Comparison of ENCODE assay signal across 9 mouse cellular contexts in the genomic region with DNA sequence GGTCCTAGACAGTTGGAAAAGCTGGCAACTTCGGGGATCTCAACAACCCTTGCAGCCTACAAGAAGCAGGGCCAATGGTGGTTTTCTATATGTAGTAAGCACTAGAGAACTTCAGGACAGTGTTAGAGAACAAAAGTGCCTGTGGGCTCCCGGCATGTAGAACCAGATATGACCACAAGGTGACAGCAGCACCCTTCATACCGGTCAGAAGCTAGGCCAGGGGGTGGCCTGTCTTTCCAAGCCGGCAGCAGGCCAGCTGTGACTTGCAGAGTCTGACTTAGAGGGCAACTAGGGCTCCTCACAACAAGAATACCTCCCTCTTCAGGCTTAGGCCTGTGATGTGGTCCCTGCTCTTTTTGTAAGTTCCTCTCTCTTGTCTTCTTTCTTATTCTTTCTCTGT. TPM values are rescaled to one million over a fixed set of nuclear protein-coding genes. Genes with fewer than 3 reads are reported as not detected.
DNase-seq lines count a peak whose midpoint lies in the region; ATAC-seq and TF ChIP-seq lines count a peak whose summit lies in the region.
"Had no signal": no experiment of that assay in that cellular context is flagged by ENCODE, and none has a peak within 500 bp of the region (broad histone marks: within the 10 kb centered on the region; RNA-seq: fewer than 3 reads in every experiment).

No protein-coding gene starts in this region.

- 3% methylated on average over 4 of the region's 4 CpGs for WGBS in heart, embryonic 10.5 days
- WGBS in kidney, embryonic 14.5 days = 6% methylated on average over 4 of the region's 4 CpGs
- WGBS in limb, embryonic 13.5 days = 5% methylated on average over 4 of the region's 4 CpGs
- 5% methylated on average over 4 of the region's 4 CpGs for WGBS in neural tube, embryonic 13.5 days

- dilution Hi-C loops in CH12.LX (cut with MboI; ENCODE audit: extremely low pct_ligation_motif_present, extremely low pct_unique_long_range_greater_than_20kb, low sequenced_read_pairs) = no loop called here

- no peak for TF ChIP-seq EP300 in CH12.LX (IDR thresholded peaks at IDR 0.05; ENCODE audit: low read length)

- no peak overlapping the region for H3K4me2 ChIP-seq in CH12.LX (ENCODE audit: insufficient read depth, low read depth, poor library complexity, severe bottlenecking)
- no peak overlapping the region for H3K4me2 ChIP-seq in kidney, embryonic 14.5 days (replicated peaks; ENCODE audit: low read depth, low read length)
- no peak overlapping the region for H3K4me2 ChIP-seq in limb, embryonic 13.5 days (replicated peaks)
- peak overlapping the region; percentile 28; the same call in 1 of the 2 replicates for H3K4me2 ChIP-seq in neural tube, embryonic 13.5 days
- H3K4me2 ChIP-seq: heart, embryonic 13.5 days had no signal

- H3K9ac ChIP-seq in CH12.LX (ENCODE audit: insufficient read depth, low read depth) = no peak overlapping the region
- H3K9ac ChIP-seq in kidney, embryonic 14.5 days (ENCODE audit: low read depth, low read length) = no peak overlapping the region
- H3K9ac ChIP-seq in limb, embryonic 13.5 days = no peak overlapping the region
- H3K9ac ChIP-seq in neural tube, embryonic 13.5 days = peak overlapping the region; percentile 60
- H3K9ac ChIP-seq: heart, embryonic 13.5 days had no signal

- H3K36me3 ChIP-seq in CH12.LX (replicated peaks in 1 of 2; ENCODE audit: control insufficient read depth in 1 of 2, insufficient read depth in 1 of 2, low read length in 1 of 2) = no peaks in the 10 kb centered on the region
- H3K36me3 ChIP-seq in heart, embryonic 10.5 days = no peaks in the 10 kb centered on the region
- H3K36me3 ChIP-seq in kidney, embryonic 14.5 days (ENCODE audit: control insufficient read depth, insufficient read depth, low read length) = no peaks in the 10 kb centered on the region
- no peaks in the 10 kb centered on the region for H3K36me3 ChIP-seq in limb, embryonic 13.5 days
- H3K36me3 ChIP-seq in neural tube, embryonic 13.5 days = no peaks in the 10 kb centered on the region
- H3K36me3 ChIP-seq: heart, embryonic 13.5 days had no signal

- no peak for TF ChIP-seq POLR2A in CH12.LX (IDR thresholded peaks at IDR 0.05; ENCODE audit: low read depth, low read length)
- no peak for TF ChIP-seq POLR2A in embryonic fibroblast, embryonic 13.5 days (IDR thresholded peaks at IDR 0.05; ENCODE audit: low read depth, low read length)

- in situ Hi-C loops in CH12.LX (cut with MboI; ENCODE audit: low pct_ligation_motif_present, low pct_unique_long_range_greater_than_20kb, low sequenced_read_pairs) = loop anchor here (5.0 kb wide), 2 partner anchors 136 to 144 kb away; no protein-coding TSS in a partner anchor

- peak; percentile 85 for ATAC-seq in kidney, embryonic 14.5 days (ENCODE audit: low FRiP score, low TSS enrichment)
- peak; percentile 83 for ATAC-seq in limb, embryonic 13.5 days (ENCODE audit: low FRiP score, low read depth)
- ATAC-seq in neural tube, embryonic 13.5 days (ENCODE audit: low read depth) = peak; percentile 88

- peaks cover 3% of the 10 kb centered on the region for H3K27me3 ChIP-seq in CH12.LX (replicated peaks)
- peaks cover 50% of the 10 kb centered on the region for H3K27me3 ChIP-seq in heart, embryonic 10.5 days (ENCODE audit: insufficient read depth, poor library complexity, severe bottlenecking)
- H3K27me3 ChIP-seq in kidney, embryonic 14.5 days (ENCODE audit: control insufficient read depth, insufficient read depth, low read length) = no peaks in the 10 kb centered on the region
- peaks cover 5% of the 10 kb centered on the region; the same call in 1 of the 2 replicates for H3K27me3 ChIP-seq in limb, embryonic 13.5 days
- H3K27me3 ChIP-seq in neural tube, embryonic 13.5 days = no peaks in the 10 kb centered on the region; the same call in 1 of the 2 replicates

- H3K27ac ChIP-seq in CH12.LX (ENCODE audit: insufficient read depth, low read depth) = no peak overlapping the region
- H3K27ac ChIP-seq in embryonic fibroblast, embryonic 13.5 days (ENCODE audit: insufficient read depth, low read length) = no peak overlapping the region
- no peak overlapping the region for H3K27ac ChIP-seq in heart, embryonic 10.5 days
- H3K27ac ChIP-seq in kidney, embryonic 14.5 days (ENCODE audit: low read depth, low read length) = no peak overlapping the region
- no peak overlapping the region for H3K27ac ChIP-seq in limb, embryonic 13.5 days
- H3K27ac ChIP-seq in neural tube, embryonic 13.5 days (replicated peaks) = no peak overlapping the region
- H3K27ac ChIP-seq: heart, embryonic 13.5 days had no signal

- H3K4me3 ChIP-seq in CH12.LX (replicated peaks in 1 of 3; ENCODE audit: low read depth in 2 of 3, low read length in 2 of 3, poor library complexity in 1 of 3) = no peak overlapping the region
- H3K4me3 ChIP-seq in embryonic fibroblast, embryonic 13.5 days (ENCODE audit: insufficient read depth, low read length) = no peak overlapping the region
- no peak overlapping the region for H3K4me3 ChIP-seq in heart, embryonic 10.5 days
- H3K4me3 ChIP-seq in kidney, embryonic 14.5 days (ENCODE audit: low read length) = no peak overlapping the region
- no peak overlapping the region for H3K4me3 ChIP-seq in limb, embryonic 13.5 days
- no peak overlapping the region for H3K4me3 ChIP-seq in neural tube, embryonic 13.5 days
- H3K4me3 ChIP-seq: heart, embryonic 13.5 days had no signal

- DNase-seq in CH12.LX (ENCODE audit: extremely low read depth) = peak; percentile 67
- DNase-seq in brain, adult 2 months (ENCODE audit: low read depth, low spot score) = peak; percentile 89
- peak; percentile 81 for DNase-seq in heart, embryonic 10.5 days (ENCODE audit: low spot score)
- peak; percentile 86 for DNase-seq in testis, postnatal 10 days (ENCODE audit: low spot score)

- TF ChIP-seq RAD21 in CH12.LX (IDR thresholded peaks at IDR 0.05; ENCODE audit: low read depth, low read length) = peak; percentile 99

- H3K9me3 ChIP-seq in CH12.LX (replicated peaks; ENCODE audit: low read length) = no peaks in the 10 kb centered on the region
- H3K9me3 ChIP-seq in heart, embryonic 10.5 days = no peaks in the 10 kb centered on the region
- no peaks in the 10 kb centered on the region for H3K9me3 ChIP-seq in kidney, embryonic 14.5 days (ENCODE audit: control insufficient read depth, low read length)
- no peaks in the 10 kb centered on the region for H3K9me3 ChIP-seq in limb, embryonic 13.5 days
- no peaks in the 10 kb centered on the region for H3K9me3 ChIP-seq in neural tube, embryonic 13.5 days
- H3K9me3 ChIP-seq: heart, embryonic 13.5 days had no signal

- peaks cover 0 to 9% of the 10 kb centered on the region in 2 experiments; a peak in 1 of 4 replicates for H3K4me1 ChIP-seq in CH12.LX (ENCODE audit: control insufficient read depth in 1 of 2, insufficient read depth in 2 of 2)
- peaks cover 4% of the 10 kb centered on the region; the same call in 1 of the 2 replicates for H3K4me1 ChIP-seq in embryonic fibroblast, embryonic 13.5 days (ENCODE audit: control insufficient read depth, insufficient read depth, low read length)
- 0 out of 2 replicates have a peak, but pooled peaks cover 3% of the 10 kb centered on the region for H3K4me1 ChIP-seq in heart, embryonic 10.5 days
- H3K4me1 ChIP-seq in kidney, embryonic 14.5 days (ENCODE audit: control insufficient read depth, insufficient read depth, low read length) = 0 out of 2 replicates have a peak, but pooled peaks cover 3% of the 10 kb centered on the region
- peaks cover 10% of the 10 kb centered on the region; the same call in 1 of the 2 replicates for H3K4me1 ChIP-seq in limb, embryonic 13.5 days
- H3K4me1 ChIP-seq in neural tube, embryonic 13.5 days (replicated peaks) = peaks cover 29% of the 10 kb centered on the region
- H3K4me1 ChIP-seq: heart, embryonic 13.5 days had no signal

- peak; percentile 90 to 97 for TF ChIP-seq CTCF in CH12.LX (conservative IDR thresholded peaks at IDR 0.05 in 1 of 2, IDR thresholded peaks at IDR 0.05 in 1 of 2; ENCODE audit: low read depth in 2 of 2, low read length in 2 of 2)
- TF ChIP-seq CTCF in embryonic fibroblast, embryonic 13.5 days (IDR thresholded peaks at IDR 0.05; ENCODE audit: borderline replicate concordance, insufficient read depth, low read length) = peak; percentile 89; the same call in 1 of the 2 replicates

- no peaks in the 10 kb centered on the region for H3K79me2 ChIP-seq in CH12.LX (replicated peaks; ENCODE audit: control insufficient read depth, extremely low read depth, insufficient read depth, poor library complexity, severe bottlenecking)

TF ChIP-seq in CH12.LX, 34 proteins besides CTCF, POLR2A, EP300 and RAD21 (continues in another document):
- TF ChIP-seq SIN3A (IDR thresholded peaks at IDR 0.05; ENCODE audit: low read length) = 0 out of 2 replicates have a peak, but pooled peaks have one; percentile 46
- TF ChIP-seq SMC3 (IDR thresholded peaks at IDR 0.05; ENCODE audit: low read depth, low read length) = peak; percentile 97
- no peak for TF ChIP-seq JUND (conservative IDR thresholded peaks at IDR 0.05; ENCODE audit: low read depth, low read length)
- no peak for TF ChIP-seq UBTF (IDR thresholded peaks at IDR 0.05; ENCODE audit: low read depth, low read length)
- 0 out of 2 replicates have a peak, but pooled peaks have one; percentile 31 for TF ChIP-seq MAZ (IDR thresholded peaks at IDR 0.05; ENCODE audit: low read depth, low read length)
- no peak for TF ChIP-seq MAFK (IDR thresholded peaks at IDR 0.05; ENCODE audit: insufficient replicate concordance, low read length)

RNA-seq across cellular contexts. Expression of a gene that starts 45.5 kb away (rescaled TPM):
- total RNA-seq in CH12.LX (2012; rRNA removed) (9.1 and 9.8 TPM in 2 replicates), CH12.LX (2014; rRNA removed) (3.0 and 4.1 TPM in 2 replicates)
- 26.7 and 32.0 TPM in 2 replicates for polyA plus RNA-seq in CH12.LX (2012; ENCODE audit: insufficient read length, low read depth)
- polyA plus RNA-seq in embryonic fibroblast, embryonic 13.5 days (2011; ENCODE audit: insufficient read length, low read depth, missing spikeins) = 11.4 and 13.3 TPM in 2 replicates
- 9.6 and 11.1 TPM in 2 replicates for polyA plus RNA-seq in heart, embryonic 10.5 days (2016; fragmentation: Nextera tagmentation; extraction: Ambion mirVana)
- polyA plus RNA-seq in kidney, embryonic 14.5 days (2014; fragmentation: Nextera tagmentation; extraction: Ambion mirVana) = 15.7 and 16.7 TPM in 2 replicates
- polyA plus RNA-seq in limb, embryonic 13.5 days (2015; fragmentation: Nextera tagmentation; extraction: Ambion mirVana) = 16.0 and 17.3 TPM in 2 replicates
- polyA plus RNA-seq in neural tube, embryonic 13.5 days (2015; fragmentation: Nextera tagmentation; extraction: Ambion mirVana) = 25.5 and 29.0 TPM in 2 replicates

RNA-seq across cellular contexts. Expression of a gene that starts 50.4 kb away (rescaled TPM):
- total RNA-seq in CH12.LX (2012; rRNA removed) = not detected in 2 replicates
- not detected in 2 replicates for total RNA-seq in CH12.LX (2014; rRNA removed)
- polyA plus RNA-seq in CH12.LX (2012; ENCODE audit: insufficient read length, low read depth) = not detected in 2 replicates
- 0.46 TPM in 1 of 2 replicates, not detected in the other for polyA plus RNA-seq in embryonic fibroblast, embryonic 13.5 days (2011; ENCODE audit: insufficient read length, low read depth, missing spikeins)
- not detected in 2 replicates for polyA plus RNA-seq in heart, embryonic 10.5 days (2016; fragmentation: Nextera tagmentation; extraction: Ambion mirVana)
- 0.09 TPM in 1 of 2 replicates, not detected in the other for polyA plus RNA-seq in kidney, embryonic 14.5 days (2014; fragmentation: Nextera tagmentation; extraction: Ambion mirVana)
- polyA plus RNA-seq in limb, embryonic 13.5 days (2015; fragmentation: Nextera tagmentation; extraction: Ambion mirVana) = 0.26 and 0.55 TPM in 2 replicates
- polyA plus RNA-seq in neural tube, embryonic 13.5 days (2015; fragmentation: Nextera tagmentation; extraction: Ambion mirVana) = 15.9 and 17.8 TPM in 2 replicates
- polyA plus RNA-seq: heart, embryonic 13.5 days had no signal

Comparison
In these comparisons a context has a peak if more than half of its experiments do, and no peak if none do; other contexts are left out.
1. RNA of a gene that starts 50.4 kb away (polyA plus RNA-seq): 15.9 to 17.8 TPM in neural tube, embryonic 13.5 days; 0.26 to 0.55 TPM in limb, embryonic 13.5 days, 0.46 TPM in embryonic fibroblast, embryonic 13.5 days, 0.09 TPM in kidney, embryonic 14.5 days, not detected in CH12.LX and not detected in heart, embryonic 10.5 days; every median in the first group is over 10 times any median in the second.
2. Peak in every context shown above with its lines, with median percentiles within 50 percentile points of each other: DNase-seq and ATAC-seq.